Mouse (Mus musculus) limb, embryonic 10.5 days (tissue): ENCODE data around the gene Fign. TPM values are rescaled to one million over a fixed set of nuclear protein-coding genes. Genes with fewer than 3 reads are reported as not detected.
A peak's percentile ranks its signal among the peaks of the same experiment; 100 is the strongest.

Experiments used
- DNase-seq: peaks from one replicate; pipeline ENCODE4 v3.0.0-alpha.2; 2017; ENCODE audit warnings: low spot score
- H3K27ac ChIP-seq: fragments of 300-500 bp; sonication (generic); 2 replicates; pipeline ENCODE4 v1.5.1; 2016; ENCODE audit warnings: mild to moderate bottlenecking
- H3K27me3 ChIP-seq: fragments of 300-500 bp; sonication (generic); 2 replicates; pipeline ENCODE4 v1.6.1; 2016; ENCODE audit warnings: low read depth, mild to moderate bottlenecking; ENCODE audit not compliant: poor library complexity, severe bottlenecking
- H3K36me3 ChIP-seq: fragments of 300-500 bp; sonication (generic); 2 replicates; pipeline ENCODE4 v1.6.1; 2016; ENCODE audit warnings: mild to moderate bottlenecking, moderate library complexity
- H3K4me1 ChIP-seq: fragments of 300-500 bp; sonication (generic); 2 replicates; pipeline ENCODE4 v1.6.1; 2016
- H3K4me3 ChIP-seq: fragments of 300-500 bp; sonication (generic); 2 replicates; pipeline ENCODE4 v1.5.1; 2016; ENCODE audit warnings: mild to moderate bottlenecking, moderate library complexity
- H3K9me3 ChIP-seq: fragments of 300-500 bp; sonication (generic); replicated peaks from 2 replicates; pipeline ENCODE4 v1.6.1; 2016; ENCODE audit warnings: mild to moderate bottlenecking
- WGBS: fragments of 180-500 bp; shearing (Covaris S2); methylation state at CpG from one replicate; pipeline ENCODE4 v1.1.7; 2016; 5-methylcytosine and 5-hydroxymethylcytosine counted together
- polyA plus RNA-seq: library from polyadenylated mRNA; unstranded; fragments of >200 nt; fragmentation: Nextera tagmentation; extraction: Ambion mirVana; gene quantifications from 2 replicates; pipeline ENCODE4 v1.2.1, GENCODE M21; 2016

Gene Fign
- polyA plus RNA-seq, 1 experiment from 2014 or later, result 16.6 TPM

GRCm38 (mm10) chr2:64083853-64084427, 13.9 kb downstream of the Fign start:
- WGBS, result 58% methylated on average over 5 of the region's 5 CpGs
- Histone ChIP-seq H3K27me3 (no peaks in the 10 kb centered on the region), H3K36me3 (no peaks in the 10 kb centered on the region), H3K4me1 (peaks cover 60% of the 10 kb centered on the region), H3K27ac (no peak overlapping the region), H3K4me3 (no peak overlapping the region), H3K9me3 (no peaks in the 10 kb centered on the region)
- no peak for DNase-seq

- Histone ChIP-seq H3K4me3 (no peak overlapping the region), H3K27ac (no peak overlapping the region), H3K27me3 (no peaks in the 10 kb centered on the region), H3K9me3 (no peaks in the 10 kb centered on the region), H3K4me1 (peaks cover 83% of the 10 kb centered on the region), H3K36me3 (no peaks in the 10 kb centered on the region)
- no peak for DNase-seq
- 28% methylated on average over 4 of the region's 4 CpGs for WGBS
Observed at GRCm38 (mm10) chr2:64079765-64080164, 18.1 kb downstream of the Fign start.

DNA sequence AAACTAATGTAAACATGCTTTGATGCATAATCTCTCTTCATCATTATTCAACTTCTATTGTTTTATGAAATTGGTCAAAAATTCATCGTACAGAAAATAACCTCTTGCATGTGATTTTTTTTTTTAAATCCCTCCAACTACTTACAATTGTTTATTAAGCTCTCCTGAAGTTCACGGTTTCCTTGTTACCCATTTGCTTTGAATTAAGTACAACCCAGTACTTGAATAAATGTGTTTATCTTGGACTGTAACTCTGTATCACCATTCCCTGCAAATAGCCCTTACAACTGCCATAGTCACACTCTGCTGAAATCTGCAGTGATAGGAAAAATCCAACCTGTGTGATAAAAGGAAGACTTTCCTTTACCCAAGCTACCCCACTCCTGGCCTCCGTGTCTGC, 19.3 kb downstream of the Fign start:
- H3K4me3 ChIP-seq, result no peak overlapping the region
- no peak overlapping the region for H3K27ac ChIP-seq
- DNase-seq, result no peak
- H3K9me3 ChIP-seq, result no peaks in the 10 kb centered on the region
- no peaks in the 10 kb centered on the region for H3K27me3 ChIP-seq
- no peaks in the 10 kb centered on the region for H3K36me3 ChIP-seq
- 79% methylated on average over 3 of the region's 3 CpGs for WGBS
- peaks cover 85% of the 10 kb centered on the region for H3K4me1 ChIP-seq

GRCm38 (mm10) chr2:64077846-64078245, 20.0 kb downstream of the Fign start:
- no peaks in the 10 kb centered on the region for H3K36me3 ChIP-seq
- H3K4me3 ChIP-seq, result no peak overlapping the region
- no peak overlapping the region for H3K27ac ChIP-seq
- DNase-seq, result no peak
- no peaks in the 10 kb centered on the region for H3K27me3 ChIP-seq
- WGBS, result 73% methylated on average over 2 of the region's 2 CpGs
- no peaks in the 10 kb centered on the region for H3K9me3 ChIP-seq
- H3K4me1 ChIP-seq, result peaks cover 85% of the 10 kb centered on the region

DNA sequence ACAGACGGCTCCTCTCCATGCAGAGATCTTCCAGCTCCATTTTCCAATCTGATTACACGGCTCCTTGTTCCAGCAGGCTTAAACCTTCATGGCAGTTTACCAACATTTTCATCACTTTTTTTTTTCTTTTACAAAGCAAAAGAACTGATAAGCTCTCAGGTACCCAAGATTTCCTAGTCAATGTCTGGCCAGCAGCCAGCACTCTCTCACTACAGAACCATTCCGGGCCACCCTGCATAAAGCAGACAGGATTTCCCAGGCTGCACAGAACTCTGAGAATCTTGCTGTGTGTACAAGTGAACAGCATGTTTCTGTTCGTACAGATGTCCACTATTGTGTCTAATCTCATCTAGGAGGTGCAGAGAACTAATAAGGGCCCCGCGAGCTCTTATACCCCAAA, 22.0 kb downstream of the Fign start:
- H3K4me3 ChIP-seq, result no peak overlapping the region
- peaks cover 84% of the 10 kb centered on the region for H3K4me1 ChIP-seq
- H3K27me3 ChIP-seq, result no peaks in the 10 kb centered on the region
- no peaks in the 10 kb centered on the region for H3K9me3 ChIP-seq
- no peaks in the 10 kb centered on the region for H3K36me3 ChIP-seq
- no peak for DNase-seq
- H3K27ac ChIP-seq, result peak overlapping the region; percentile 68; the same call in 1 of the 2 replicates
- WGBS, result 69% methylated on average over 6 of the region's 6 CpGs

- H3K27ac ChIP-seq, result peak overlapping the region; percentile 68
- peak overlapping the region; percentile 37 for H3K4me3 ChIP-seq
- H3K36me3 ChIP-seq, result no peaks in the 10 kb centered on the region
- H3K27me3 ChIP-seq, result no peaks in the 10 kb centered on the region
- no peak for DNase-seq
- no peaks in the 10 kb centered on the region for H3K9me3 ChIP-seq
- H3K4me1 ChIP-seq, result peaks cover 78% of the 10 kb centered on the region
- WGBS, result 33% methylated on average over 17 of the region's 17 CpGs
Observed at GRCm38 (mm10) chr2:64074602-64075389, 23.0 kb downstream of the Fign start.

DNA sequence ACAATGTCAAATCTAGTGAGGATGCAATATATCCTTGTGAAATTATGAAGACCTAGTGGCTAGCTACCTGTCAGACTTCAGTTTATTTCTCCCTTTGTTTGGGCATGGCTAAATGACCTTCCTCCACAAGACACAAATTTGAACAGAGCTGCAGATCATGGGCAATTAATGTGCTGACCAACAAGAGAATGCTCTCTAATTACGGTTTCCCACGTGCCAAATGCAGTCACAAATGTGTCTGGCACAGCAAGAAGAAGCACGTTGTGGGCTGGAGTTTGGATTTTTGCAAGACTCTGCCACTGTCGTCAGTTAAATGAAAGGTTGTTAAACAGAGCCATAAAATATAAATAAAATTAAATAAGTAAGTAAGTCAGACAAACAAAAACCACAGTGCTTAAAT, 25.7 kb downstream of the Fign start:
- Histone ChIP-seq H3K27ac (no peak overlapping the region), H3K4me1 (peaks cover 63% of the 10 kb centered on the region), H3K9me3 (no peaks in the 10 kb centered on the region), H3K4me3 (no peak overlapping the region), H3K36me3 (no peaks in the 10 kb centered on the region), H3K27me3 (no peaks in the 10 kb centered on the region)
- 26% methylated on average over 4 of the region's 4 CpGs for WGBS
- no peak for DNase-seq

GRCm38 (mm10) chr2:64069950-64070695, 27.7 kb downstream of the Fign start:
- 89% methylated on average over 10 of the region's 10 CpGs for WGBS
- Histone ChIP-seq H3K9me3 (no peaks in the 10 kb centered on the region), H3K36me3 (no peaks in the 10 kb centered on the region), H3K27me3 (no peaks in the 10 kb centered on the region), H3K4me1 (peaks cover 50% of the 10 kb centered on the region), H3K4me3 (no peak overlapping the region), H3K27ac (no peak overlapping the region)
- no peak for DNase-seq

GRCm38 (mm10) chr2:64065511-64065910, 32.3 kb downstream of the Fign start:
- Histone ChIP-seq H3K9me3 (no peaks in the 10 kb centered on the region), H3K4me3 (no peak overlapping the region), H3K27ac (no peak overlapping the region), H3K27me3 (no peaks in the 10 kb centered on the region), H3K36me3 (no peaks in the 10 kb centered on the region), H3K4me1 (peaks cover 31% of the 10 kb centered on the region)
- WGBS, result 78% methylated on average over 4 of the region's 4 CpGs
- DNase-seq, result no peak

GRCm38 (mm10) chr2:64059477-64059876, 38.4 kb downstream of the Fign start:
- 92% methylated on average over 5 of the region's 5 CpGs for WGBS
- Histone ChIP-seq H3K27me3 (no peaks in the 10 kb centered on the region), H3K4me3 (no peak overlapping the region), H3K9me3 (no peaks in the 10 kb centered on the region), H3K4me1 (peaks cover 17% of the 10 kb centered on the region), H3K36me3 (0 out of 2 replicates have a peak, but pooled peaks cover 2% of the 10 kb centered on the region), H3K27ac (no peak overlapping the region)
- no peak for DNase-seq

DNA sequence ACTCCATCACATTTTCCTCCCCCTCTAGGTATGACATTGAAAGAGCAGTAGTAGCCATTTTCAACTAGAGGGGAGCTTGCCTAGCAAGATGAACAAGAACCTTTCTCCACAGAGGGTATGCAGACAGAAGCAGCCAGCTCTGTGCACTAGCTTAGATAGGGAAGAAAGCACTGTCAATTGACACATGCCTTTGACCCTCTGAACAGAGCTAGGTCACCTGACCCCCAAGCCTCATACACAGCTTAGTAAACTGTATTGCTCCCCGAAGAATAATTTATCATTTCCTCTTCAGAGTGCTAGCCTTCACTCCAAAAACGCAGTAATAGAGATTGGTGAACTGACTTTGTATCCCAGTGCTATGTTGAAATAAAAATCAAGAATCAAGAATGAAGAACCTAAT, 49.7 kb downstream of the Fign start:
- Histone ChIP-seq H3K9me3 (no peaks in the 10 kb centered on the region), H3K27ac (no peak overlapping the region), H3K36me3 (no peaks in the 10 kb centered on the region), H3K4me3 (no peak overlapping the region), H3K27me3 (no peaks in the 10 kb centered on the region), H3K4me1 (peaks cover 5% of the 10 kb centered on the region; the same call in 1 of the 2 replicates)
- WGBS, result 88% methylated on average over 2 of the region's 2 CpGs
- no peak for DNase-seq

DNA sequence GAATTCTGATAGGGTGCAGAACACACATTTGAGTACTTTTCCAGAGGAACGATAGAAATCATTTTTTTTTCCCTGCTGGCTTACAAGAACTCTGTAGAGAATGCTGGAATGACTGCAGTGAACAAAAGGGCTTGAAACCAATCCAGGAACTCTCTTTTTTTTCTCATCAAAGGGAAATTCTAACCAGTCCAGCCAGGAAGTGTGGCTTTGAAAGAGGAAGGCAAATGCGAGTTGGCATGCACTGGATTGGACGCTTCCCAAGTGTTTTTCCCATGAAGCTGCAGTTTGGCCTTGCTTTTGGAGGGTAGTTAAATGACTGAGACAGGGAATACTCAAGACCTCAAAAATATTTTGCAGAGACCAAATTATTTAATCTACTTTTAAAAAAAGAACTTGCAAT, 54.7 kb downstream of the Fign start:
- H3K36me3 ChIP-seq, result no peaks in the 10 kb centered on the region
- DNase-seq, result no peak
- no peaks in the 10 kb centered on the region for H3K9me3 ChIP-seq
- no peak overlapping the region for H3K27ac ChIP-seq
- H3K27me3 ChIP-seq, result no peaks in the 10 kb centered on the region
- H3K4me3 ChIP-seq, result no peak overlapping the region
- peaks cover 4% of the 10 kb centered on the region; the same call in 1 of the 2 replicates for H3K4me1 ChIP-seq
- 89% methylated on average over 3 of the region's 3 CpGs for WGBS

GRCm38 (mm10) chr2:64035393-64035792, 62.4 kb downstream of the Fign start:
- no peaks in the 10 kb centered on the region for H3K4me1 ChIP-seq
- 80% methylated on average over 3 of the region's 3 CpGs for WGBS
- no peak overlapping the region for H3K27ac ChIP-seq
- no peak for DNase-seq
- no peak overlapping the region for H3K4me3 ChIP-seq
- H3K36me3 ChIP-seq, result 0 out of 2 replicates have a peak, but pooled peaks cover 3% of the 10 kb centered on the region
- no peaks in the 10 kb centered on the region for H3K9me3 ChIP-seq
- no peaks in the 10 kb centered on the region for H3K27me3 ChIP-seq
